Mouse (Mus musculus): ENCODE results near the gene Itga9. TPM values are rescaled to one million over a fixed set of nuclear protein-coding genes. Genes with fewer than 3 reads are reported as not detected.

Itga9 gene
- polyA plus RNA-seq, 1 experiment from 2014 or later, result 8.3 TPM

DNA sequence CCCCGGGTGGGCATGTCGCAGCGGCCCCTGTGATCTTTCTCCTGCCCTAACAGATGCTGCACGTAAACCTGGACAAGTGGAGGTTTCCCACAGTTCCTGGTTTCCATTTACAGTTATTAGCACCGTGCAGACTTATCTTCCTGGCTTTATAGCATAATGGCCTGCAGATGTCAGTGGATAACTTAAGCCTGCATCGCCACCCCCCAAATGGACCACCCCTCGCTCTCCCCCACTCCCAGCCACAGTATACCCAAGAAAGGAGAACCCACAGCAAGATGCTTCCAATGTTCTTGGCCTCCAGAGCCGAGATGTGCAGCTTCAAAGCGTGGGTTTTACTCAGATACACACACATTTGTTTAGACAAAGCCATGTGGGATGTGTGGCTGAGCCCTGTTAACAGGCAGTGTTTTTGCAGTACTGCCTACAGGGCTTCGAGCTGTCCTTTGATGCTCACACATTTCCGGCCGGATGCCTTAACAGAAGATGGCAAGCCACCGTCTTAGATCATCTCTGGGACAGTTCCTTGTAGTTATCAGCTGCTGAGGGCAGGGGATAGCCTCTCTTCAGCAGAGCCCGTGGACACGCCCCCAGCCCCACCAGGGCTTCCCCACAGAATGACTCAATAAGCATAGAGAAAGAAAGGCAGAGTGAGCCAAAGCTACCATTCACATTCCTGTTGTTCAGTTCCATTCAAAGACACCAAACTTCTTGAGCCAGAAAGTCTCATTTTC lies 71.7 kb downstream of the Itga9 start:
- Histone ChIP-seq H3K36me3 (ENCODE audit: control insufficient read depth, insufficient read depth, low read length) (no peaks in the 10 kb centered on the region), H3K4me3 (ENCODE audit: low read depth, low read length) (no peak overlapping the region), H3K27me3 (ENCODE audit: control insufficient read depth, insufficient read depth, low read length) (no peaks in the 10 kb centered on the region), H3K9ac (ENCODE audit: low read depth, low read length) (no peak overlapping the region), H3K4me1 (ENCODE audit: control insufficient read depth, insufficient read depth, low read length) (peaks cover 18% of the 10 kb centered on the region), H3K4me2 (no peak overlapping the region), H3K27ac (ENCODE audit: low read depth, low read length) (peak overlapping the region; percentile 37; the same call in 1 of the 2 replicates), H3K9me3 (replicated peaks; ENCODE audit: control insufficient read depth, low read length) (no peaks in the 10 kb centered on the region)
- WGBS (ENCODE audit: insufficient replicate concordance), result 48% methylated on average over 15 of the region's 15 CpGs
- ATAC-seq (replicated peaks; ENCODE audit: insufficient number of reproducible peaks, low FRiP score, low TSS enrichment), result no peak

- WGBS (ENCODE audit: insufficient replicate concordance), result 62% methylated on average over 10 of the region's 10 CpGs
- no peak overlapping the region for H3K27ac ChIP-seq (ENCODE audit: low read depth, low read length)
- no peaks in the 10 kb centered on the region for H3K9me3 ChIP-seq (replicated peaks; ENCODE audit: control insufficient read depth, low read length)
- H3K4me2 ChIP-seq, result no peak overlapping the region
- no peak overlapping the region for H3K4me3 ChIP-seq (ENCODE audit: low read depth, low read length)
- H3K9ac ChIP-seq (ENCODE audit: low read depth, low read length), result no peak overlapping the region
- ATAC-seq (replicated peaks; ENCODE audit: insufficient number of reproducible peaks, low FRiP score, low TSS enrichment), result no peak
- H3K27me3 ChIP-seq (ENCODE audit: control insufficient read depth, insufficient read depth, low read length), result no peaks in the 10 kb centered on the region
- peaks cover 18% of the 10 kb centered on the region for H3K4me1 ChIP-seq (ENCODE audit: control insufficient read depth, insufficient read depth, low read length)
- no peaks in the 10 kb centered on the region for H3K36me3 ChIP-seq (ENCODE audit: control insufficient read depth, insufficient read depth, low read length)
Observed at GRCm38 (mm10) chr9:118678759-118679158, 72.3 kb downstream of the Itga9 start.

- H3K4me3 ChIP-seq (ENCODE audit: low read depth, low read length), result no peak overlapping the region
- H3K4me1 ChIP-seq (ENCODE audit: control insufficient read depth, insufficient read depth, low read length), result peaks cover 20% of the 10 kb centered on the region
- no peak overlapping the region for H3K4me2 ChIP-seq
- no peaks in the 10 kb centered on the region for H3K27me3 ChIP-seq (ENCODE audit: control insufficient read depth, insufficient read depth, low read length)
- H3K9ac ChIP-seq (ENCODE audit: low read depth, low read length), result no peak overlapping the region
- no peak overlapping the region for H3K27ac ChIP-seq (ENCODE audit: low read depth, low read length)
- no peak for ATAC-seq (replicated peaks; ENCODE audit: insufficient number of reproducible peaks, low FRiP score, low TSS enrichment)
- 80% methylated on average over 6 of the region's 6 CpGs for WGBS (ENCODE audit: insufficient replicate concordance)
- H3K36me3 ChIP-seq (ENCODE audit: control insufficient read depth, insufficient read depth, low read length), result no peaks in the 10 kb centered on the region
- H3K9me3 ChIP-seq (replicated peaks; ENCODE audit: control insufficient read depth, low read length), result no peaks in the 10 kb centered on the region
Observed at GRCm38 (mm10) chr9:118681506-118681905, 75.0 kb downstream of the Itga9 start.

- Histone ChIP-seq H3K4me1 (ENCODE audit: control insufficient read depth, insufficient read depth, low read length) (peaks cover 15% of the 10 kb centered on the region), H3K4me3 (ENCODE audit: low read depth, low read length) (no peak overlapping the region), H3K27ac (ENCODE audit: low read depth, low read length) (no peak overlapping the region), H3K27me3 (ENCODE audit: control insufficient read depth, insufficient read depth, low read length) (no peaks in the 10 kb centered on the region), H3K36me3 (ENCODE audit: control insufficient read depth, insufficient read depth, low read length) (no peaks in the 10 kb centered on the region), H3K4me2 (no peak overlapping the region), H3K9ac (ENCODE audit: low read depth, low read length) (no peak overlapping the region), H3K9me3 (replicated peaks; ENCODE audit: control insufficient read depth, low read length) (no peaks in the 10 kb centered on the region)
- no peak for ATAC-seq (replicated peaks; ENCODE audit: insufficient number of reproducible peaks, low FRiP score, low TSS enrichment)
- WGBS (ENCODE audit: insufficient replicate concordance), result 82% methylated on average over 8 of the region's 8 CpGs
Observed at GRCm38 (mm10) chr9:118682154-118682553, 75.7 kb downstream of the Itga9 start.

DNA sequence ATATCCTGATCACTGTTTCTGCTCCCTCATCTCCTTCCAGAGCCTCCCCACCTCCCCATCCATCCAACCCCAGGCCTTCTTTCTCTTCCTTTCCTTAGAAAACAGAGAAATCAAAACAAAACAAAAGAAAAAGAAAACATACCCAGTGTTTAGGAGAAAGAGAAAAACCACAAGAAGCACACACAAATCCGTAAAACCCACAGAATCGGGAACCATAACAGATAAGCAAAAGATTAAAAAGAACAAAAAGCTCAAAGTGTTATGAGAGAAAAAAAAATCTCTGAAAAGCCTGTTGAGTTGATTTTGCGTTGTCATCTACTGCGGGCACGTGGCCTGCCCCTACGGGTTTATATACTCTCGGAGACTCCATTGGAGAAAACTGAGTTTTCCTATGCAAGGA lies 77.0 kb downstream of the Itga9 start:
- no peaks in the 10 kb centered on the region for H3K27me3 ChIP-seq (ENCODE audit: control insufficient read depth, insufficient read depth, low read length)
- ATAC-seq (replicated peaks; ENCODE audit: insufficient number of reproducible peaks, low FRiP score, low TSS enrichment), result no peak
- H3K9ac ChIP-seq (ENCODE audit: low read depth, low read length), result no peak overlapping the region
- 0 out of 2 replicates have a peak, but pooled peaks cover 5% of the 10 kb centered on the region for H3K4me1 ChIP-seq (ENCODE audit: control insufficient read depth, insufficient read depth, low read length)
- H3K36me3 ChIP-seq (ENCODE audit: control insufficient read depth, insufficient read depth, low read length), result no peaks in the 10 kb centered on the region
- 74% methylated on average over 7 of the region's 7 CpGs for WGBS (ENCODE audit: insufficient replicate concordance)
- no peaks in the 10 kb centered on the region for H3K9me3 ChIP-seq (replicated peaks; ENCODE audit: control insufficient read depth, low read length)
- H3K4me3 ChIP-seq (ENCODE audit: low read depth, low read length), result no peak overlapping the region
- H3K4me2 ChIP-seq, result no peak overlapping the region
- no peak overlapping the region for H3K27ac ChIP-seq (ENCODE audit: low read depth, low read length)

- ATAC-seq (replicated peaks; ENCODE audit: insufficient number of reproducible peaks, low FRiP score, low TSS enrichment), result no peak
- WGBS (ENCODE audit: insufficient replicate concordance), result 89% methylated on average over 9 of the region's 9 CpGs
Observed at GRCm38 (mm10) chr9:118684343-118684742, 77.9 kb downstream of the Itga9 start.

GRCm38 (mm10) chr9:118686166-118686961 lies 79.9 kb downstream of the Itga9 start:
- ATAC-seq (replicated peaks; ENCODE audit: insufficient number of reproducible peaks, low FRiP score, low TSS enrichment), result no peak
- no peak overlapping the region for H3K4me2 ChIP-seq
- WGBS (ENCODE audit: insufficient replicate concordance), result 61% methylated on average over 9 of the region's 9 CpGs

More at GRCm38 (mm10) chr9:118684343-118684742, 77.9 kb downstream of the Itga9 start:
- Histone ChIP-seq H3K9me3 (replicated peaks; ENCODE audit: control insufficient read depth, low read length) (no peaks in the 10 kb centered on the region), H3K27me3 (ENCODE audit: control insufficient read depth, insufficient read depth, low read length) (no peaks in the 10 kb centered on the region), H3K36me3 (ENCODE audit: control insufficient read depth, insufficient read depth, low read length) (no peaks in the 10 kb centered on the region), H3K4me2 (no peak overlapping the region), H3K4me1 (ENCODE audit: control insufficient read depth, insufficient read depth, low read length) (0 out of 2 replicates have a peak, but pooled peaks cover 3% of the 10 kb centered on the region), H3K4me3 (ENCODE audit: low read depth, low read length) (no peak overlapping the region), H3K27ac (ENCODE audit: low read depth, low read length) (no peak overlapping the region), H3K9ac (ENCODE audit: low read depth, low read length) (no peak overlapping the region)

GRCm38 (mm10) chr9:118688248-118688647 lies 81.8 kb downstream of the Itga9 start:
- ATAC-seq (replicated peaks; ENCODE audit: insufficient number of reproducible peaks, low FRiP score, low TSS enrichment), result no peak
- H3K27ac ChIP-seq (ENCODE audit: low read depth, low read length), result no peak overlapping the region
- no peaks in the 10 kb centered on the region for H3K9me3 ChIP-seq (replicated peaks; ENCODE audit: control insufficient read depth, low read length)
- WGBS (ENCODE audit: insufficient replicate concordance), result 68% methylated on average over 4 of the region's 4 CpGs
- no peak overlapping the region for H3K9ac ChIP-seq (ENCODE audit: low read depth, low read length)
- H3K36me3 ChIP-seq (ENCODE audit: control insufficient read depth, insufficient read depth, low read length), result no peaks in the 10 kb centered on the region
- no peak overlapping the region for H3K4me2 ChIP-seq
- H3K27me3 ChIP-seq (ENCODE audit: control insufficient read depth, insufficient read depth, low read length), result no peaks in the 10 kb centered on the region
- H3K4me3 ChIP-seq (ENCODE audit: low read depth, low read length), result no peak overlapping the region
- H3K4me1 ChIP-seq (ENCODE audit: control insufficient read depth, insufficient read depth, low read length), result 0 out of 2 replicates have a peak, but pooled peaks cover 3% of the 10 kb centered on the region

More at GRCm38 (mm10) chr9:118686166-118686961, 79.9 kb downstream of the Itga9 start:
- no peaks in the 10 kb centered on the region for H3K27me3 ChIP-seq (ENCODE audit: control insufficient read depth, insufficient read depth, low read length)
- no peak overlapping the region for H3K27ac ChIP-seq (ENCODE audit: low read depth, low read length)
- H3K4me1 ChIP-seq (ENCODE audit: control insufficient read depth, insufficient read depth, low read length), result 0 out of 2 replicates have a peak, but pooled peaks cover 3% of the 10 kb centered on the region
- H3K36me3 ChIP-seq (ENCODE audit: control insufficient read depth, insufficient read depth, low read length), result no peaks in the 10 kb centered on the region
- H3K9me3 ChIP-seq (replicated peaks; ENCODE audit: control insufficient read depth, low read length), result no peaks in the 10 kb centered on the region
- H3K4me3 ChIP-seq (ENCODE audit: low read depth, low read length), result no peak overlapping the region
- no peak overlapping the region for H3K9ac ChIP-seq (ENCODE audit: low read depth, low read length)
